Mouse (Mus musculus) thymus, postnatal 10 days (tissue): ENCODE data around the gene Ptbp3.

Source experiments
- DNase-seq, 2 experiments: peaks; one replicate each; pipeline ENCODE4 v3.0.0; 2021; ENCODE audit warnings: low spot score in 2 of 2

Gene Ptbp3

GRCm38 (mm10) chr4:59437990-59438854, 110.9 kb downstream of the Ptbp3 start, which contains the start of gene Susd1:
Susd1 (minus strand) TSS chr4:59438633.
- DNase-seq = peak; percentile 67 to 74

- DNase-seq = no peak
Observed at GRCm38 (mm10) chr4:59435951-59436350, 113.2 kb downstream of the Ptbp3 start.

- no peak for DNase-seq
Observed at GRCm38 (mm10) chr4:59434039-59434438, 115.1 kb downstream of the Ptbp3 start.

GRCm38 (mm10) chr4:59429128-59429527, 120.0 kb downstream of the Ptbp3 start:
- DNase-seq = no peak

- no peak for DNase-seq
Observed at GRCm38 (mm10) chr4:59426429-59426828, 122.7 kb downstream of the Ptbp3 start.

GRCm38 (mm10) chr4:59422808-59423207, 126.4 kb downstream of the Ptbp3 start:
- DNase-seq = no peak

GRCm38 (mm10) chr4:59422025-59422783, 127.0 kb downstream of the Ptbp3 start:
- no peak for DNase-seq
